Mouse (Mus musculus) thymus, adult 2 months (tissue): ENCODE results near the gene Aqr. TPM values are rescaled to one million over a fixed set of nuclear protein-coding genes. Genes with fewer than 3 reads are reported as not detected.

Experiments
- DNase-seq: peaks from one replicate; pipeline ENCODE4 v3.0.0; 2021
- H3K27ac ChIP-seq: fragments of 200-500 bp; 2 replicates; pipeline ENCODE4 v1.5.1; 2012; ENCODE audit warnings: low read length, control low read depth; ENCODE audit not compliant: control insufficient read depth, insufficient read depth
- H3K27me3 ChIP-seq: fragments of 200-500 bp; 2 replicates; pipeline ENCODE4 v1.6.1; 2012; ENCODE audit warnings: mild to moderate bottlenecking, low read length, moderate library complexity, mixed read lengths; ENCODE audit not compliant: control insufficient read depth, insufficient read depth
- H3K36me3 ChIP-seq: fragments of 200-500 bp; 2 replicates; pipeline ENCODE4 v1.6.1; 2012; ENCODE audit warnings: mild to moderate bottlenecking, low read length, moderate library complexity; ENCODE audit not compliant: control insufficient read depth, insufficient read depth
- H3K4me1 ChIP-seq: fragments of 200-500 bp; replicated peaks from 2 replicates; pipeline ENCODE4 v1.6.1; 2012; ENCODE audit warnings: low read length; ENCODE audit not compliant: control insufficient read depth, insufficient read depth
- H3K4me3 ChIP-seq: fragments of 200-500 bp; 2 replicates; pipeline ENCODE4 v1.5.1; 2012; ENCODE audit warnings: mild to moderate bottlenecking, low read length, control low read depth, moderate library complexity; ENCODE audit not compliant: control insufficient read depth, insufficient read depth
- CTCF ChIP-seq: fragments of 200-500 bp; IDR thresholded peaks from 2 replicates; pipeline ENCODE4 v1.5.1; 2012; ENCODE audit warnings: mild to moderate bottlenecking, control low read depth, low read length, moderate library complexity, borderline replicate concordance; ENCODE audit not compliant: control insufficient read depth, poor library complexity, insufficient read depth; ENCODE audit errors: extremely low read depth
- POLR2A ChIP-seq: fragments of 200-500 bp; IDR thresholded peaks from 2 replicates; pipeline ENCODE4 v1.6.1; 2012; ENCODE audit warnings: mild to moderate bottlenecking, low read length, control low read depth, moderate library complexity; ENCODE audit not compliant: control insufficient read depth, poor library complexity, insufficient read depth; ENCODE audit errors: extremely low read depth
- WGBS: fragments of 180-500 bp; shearing (Covaris S2); methylation state at CpG from one replicate; pipeline ENCODE4 v1.1.7; 2018; 5-methylcytosine and 5-hydroxymethylcytosine counted together
- polyA plus RNA-seq: library from polyadenylated mRNA; depleted of rRNA; stranded (reverse); fragments of >200 nt; gene quantifications from 2 replicates; pipeline ENCODE4 v1.2.3, GENCODE M21; 2012

The Aqr gene
- polyA plus RNA-seq, 1 experiment: 35.3 TPM

- Histone ChIP-seq H3K27ac (no peak overlapping the region), H3K27me3 (no peaks in the 10 kb centered on the region), H3K4me3 (no peak overlapping the region), H3K36me3 (no peaks in the 10 kb centered on the region), H3K4me1 (no peaks in the 10 kb centered on the region)
- TF ChIP-seq POLR2A (no peak), CTCF (no peak)
- no peak for DNase-seq
- 93% methylated on average over 3 of the region's 3 CpGs for WGBS
Measured at GRCm38 (mm10) chr2:114089862-114090261, 97.0 kb downstream of the Aqr start.

- no peak overlapping the region for H3K4me3 ChIP-seq
- WGBS: 63% methylated on average over 1 of the region's 1 CpGs
- no peaks in the 10 kb centered on the region for H3K27me3 ChIP-seq
- no peaks in the 10 kb centered on the region for H3K36me3 ChIP-seq
- no peak overlapping the region for H3K27ac ChIP-seq
- TF ChIP-seq POLR2A: no peak
- no peak for TF ChIP-seq CTCF
- no peaks in the 10 kb centered on the region for H3K4me1 ChIP-seq
- no peak for DNase-seq
Measured at GRCm38 (mm10) chr2:114087271-114087670, 99.6 kb downstream of the Aqr start.

GRCm38 (mm10) chr2:114071876-114072275, 114.9 kb downstream of the Aqr start:
- H3K4me3 ChIP-seq: no peak overlapping the region
- TF ChIP-seq POLR2A (no peak), CTCF (no peak)
- no peak overlapping the region for H3K27ac ChIP-seq
- no peaks in the 10 kb centered on the region for H3K36me3 ChIP-seq
- DNase-seq: no peak
- H3K4me1 ChIP-seq: no peaks in the 10 kb centered on the region
- H3K27me3 ChIP-seq: no peaks in the 10 kb centered on the region; the same call in 1 of the 2 replicates
- WGBS: 95% methylated on average over 2 of the region's 2 CpGs

GRCm38 (mm10) chr2:114066226-114066625, 120.6 kb downstream of the Aqr start:
- DNase-seq: no peak
- H3K27ac ChIP-seq: no peak overlapping the region
- 92% methylated on average over 3 of the region's 3 CpGs for WGBS
- no peaks in the 10 kb centered on the region for H3K36me3 ChIP-seq
- H3K27me3 ChIP-seq: no peaks in the 10 kb centered on the region
- TF ChIP-seq POLR2A: no peak
- TF ChIP-seq CTCF: no peak
- no peaks in the 10 kb centered on the region for H3K4me1 ChIP-seq
- no peak overlapping the region for H3K4me3 ChIP-seq

- H3K27me3 ChIP-seq: no peaks in the 10 kb centered on the region
- H3K27ac ChIP-seq: no peak overlapping the region
- TF ChIP-seq POLR2A (no peak), CTCF (no peak)
- DNase-seq: no peak
- no peaks in the 10 kb centered on the region for H3K36me3 ChIP-seq
- H3K4me1 ChIP-seq: no peaks in the 10 kb centered on the region
- H3K4me3 ChIP-seq: no peak overlapping the region
- 63% methylated on average over 2 of the region's 2 CpGs for WGBS
Measured at GRCm38 (mm10) chr2:114064004-114064403, 122.8 kb downstream of the Aqr start.

GRCm38 (mm10) chr2:114060071-114060591, 126.7 kb downstream of the Aqr start:
- WGBS: 83% methylated on average over 6 of the region's 6 CpGs
- DNase-seq: no peak
- H3K27ac ChIP-seq: no peak overlapping the region
- no peaks in the 10 kb centered on the region for H3K27me3 ChIP-seq
- H3K36me3 ChIP-seq: no peaks in the 10 kb centered on the region
- TF ChIP-seq CTCF: no peak
- no peak for TF ChIP-seq POLR2A
- H3K4me3 ChIP-seq: no peak overlapping the region
- H3K4me1 ChIP-seq: no peaks in the 10 kb centered on the region

- Histone ChIP-seq H3K27me3 (no peaks in the 10 kb centered on the region), H3K36me3 (no peaks in the 10 kb centered on the region), H3K4me1 (no peaks in the 10 kb centered on the region), H3K27ac (no peak overlapping the region), H3K4me3 (no peak overlapping the region)
- DNase-seq: no peak
- WGBS: 93% methylated on average over 1 of the region's 1 CpGs
- TF ChIP-seq CTCF: no peak
- no peak for TF ChIP-seq POLR2A
Measured at GRCm38 (mm10) chr2:114059608-114060007, 127.2 kb downstream of the Aqr start.
